Mouse (Mus musculus) kidney, adult 18-20 months (tissue): ENCODE data around the gene Tspo2.

ENCODE experiments used
- DNase-seq: peaks from one replicate; pipeline ENCODE4 v3.0.0; 2021

Tspo2 gene

GRCm38 (mm10) chr17:48416425-48417195, 34.7 kb downstream of the Tspo2 start:
- DNase-seq, result peak; percentile 64

GRCm38 (mm10) chr17:48416011-48416410, 35.3 kb downstream of the Tspo2 start:
- peak; percentile 19 for DNase-seq

- DNase-seq, result no peak
Observed at GRCm38 (mm10) chr17:48411241-48411640, 40.1 kb downstream of the Tspo2 start.

DNA sequence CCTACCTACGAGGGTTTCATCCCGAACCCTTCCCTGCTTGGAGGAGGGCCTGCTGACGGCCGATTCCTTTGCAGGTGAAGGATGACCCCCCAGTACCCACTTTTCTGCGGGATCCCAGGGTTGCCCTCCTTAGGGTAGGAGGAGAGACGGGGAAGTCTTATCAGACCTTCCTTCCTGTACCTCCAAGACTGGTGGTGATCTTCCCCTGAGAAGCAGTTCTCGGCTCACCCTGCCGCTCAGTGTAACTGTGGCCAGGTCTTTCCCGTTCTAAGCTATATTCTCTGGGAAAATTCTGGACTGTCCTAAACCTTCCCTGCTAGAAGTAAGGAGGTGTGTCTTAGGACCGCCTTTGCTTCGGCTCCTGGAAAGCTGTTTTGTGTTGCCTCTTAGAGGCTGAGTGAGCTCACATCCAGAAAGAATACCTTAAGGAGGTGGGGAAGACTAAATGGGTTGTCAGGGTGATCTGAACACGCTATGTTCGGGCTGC, 41.0 kb downstream of the Tspo2 start:
- no peak for DNase-seq

DNA sequence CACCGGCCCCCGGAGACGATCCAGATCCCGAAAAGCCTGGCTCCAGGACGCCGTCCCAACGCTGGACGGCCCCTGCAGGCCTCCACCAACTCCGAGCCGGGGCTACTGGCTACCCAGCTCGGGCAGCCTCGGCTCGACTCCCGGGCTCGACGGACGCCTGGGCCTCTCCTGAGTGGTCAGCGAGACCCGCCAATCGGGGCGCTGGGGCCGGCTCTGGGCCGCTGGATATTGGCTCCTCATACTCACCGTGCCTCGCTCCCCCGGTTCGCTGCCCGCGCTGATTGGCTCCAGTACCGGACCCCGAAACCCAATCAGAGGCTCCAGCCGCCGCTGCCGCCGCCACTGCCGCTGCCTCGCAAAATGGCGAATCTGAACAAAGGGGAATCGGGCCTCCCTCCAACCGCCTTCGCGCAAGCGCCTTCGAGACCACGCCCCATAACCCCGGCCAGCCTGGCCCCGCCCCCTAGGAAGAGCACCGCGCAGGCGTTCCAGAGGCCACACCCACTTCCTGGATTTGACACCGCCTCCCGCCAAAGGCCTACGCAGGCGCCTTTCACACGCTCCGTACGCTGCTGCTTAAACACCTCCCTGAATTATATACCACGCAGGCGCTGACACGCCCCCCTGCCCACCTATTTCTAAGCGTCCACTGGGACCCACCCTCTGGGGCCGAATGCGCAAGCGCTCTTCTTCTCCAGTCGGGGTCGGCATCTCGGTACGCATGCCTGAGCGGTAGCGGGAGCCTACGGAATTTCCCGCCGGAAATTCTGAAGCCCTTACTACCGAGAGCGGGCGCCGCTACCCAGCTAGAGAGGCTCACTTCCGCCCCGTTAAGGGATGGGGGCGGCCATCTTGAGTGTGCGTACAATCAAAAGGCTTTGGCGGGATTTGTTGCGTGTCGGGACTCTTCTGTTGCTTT, 41.7 kb downstream of the Tspo2 start, which contains the start of the genes Nfya and Oard1:
Gene Nfya, minus strand, starts transcription at position 527 of the 919 bp plus-strand sequence.
Gene Oard1, plus strand, starts transcription at position 635 of the 919 bp plus-strand sequence.
- DNase-seq, result peak; percentile 100

- DNase-seq, result peak; percentile 75
Observed at GRCm38 (mm10) chr17:48408526-48409291, 42.6 kb downstream of the Tspo2 start.

GRCm38 (mm10) chr17:48407910-48408525, 43.3 kb downstream of the Tspo2 start:
- peak; percentile 42 for DNase-seq

GRCm38 (mm10) chr17:48407154-48407553, 44.2 kb downstream of the Tspo2 start:
- DNase-seq, result no peak

- no peak for DNase-seq
Observed at GRCm38 (mm10) chr17:48404706-48405105, 46.6 kb downstream of the Tspo2 start.

DNA sequence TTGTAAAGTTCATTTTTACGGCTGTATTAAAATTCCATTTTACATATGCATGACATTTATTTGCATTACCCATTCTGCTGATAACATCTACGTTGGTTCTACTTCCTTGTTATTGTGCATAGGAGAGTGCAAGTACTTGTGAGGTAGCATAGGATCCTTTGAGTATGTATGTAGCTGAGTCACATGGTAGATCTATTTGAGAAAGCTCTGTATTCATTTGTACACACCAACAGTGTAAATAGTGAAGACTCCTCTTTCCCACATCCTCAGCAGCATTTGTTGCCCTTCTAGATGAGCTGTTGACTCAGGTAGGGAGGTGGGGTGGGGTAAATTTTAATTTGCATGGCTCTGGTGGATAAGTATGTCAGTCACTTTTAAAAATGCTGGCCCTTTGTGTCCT, 47.5 kb downstream of the Tspo2 start:
- DNase-seq, result no peak

DNA sequence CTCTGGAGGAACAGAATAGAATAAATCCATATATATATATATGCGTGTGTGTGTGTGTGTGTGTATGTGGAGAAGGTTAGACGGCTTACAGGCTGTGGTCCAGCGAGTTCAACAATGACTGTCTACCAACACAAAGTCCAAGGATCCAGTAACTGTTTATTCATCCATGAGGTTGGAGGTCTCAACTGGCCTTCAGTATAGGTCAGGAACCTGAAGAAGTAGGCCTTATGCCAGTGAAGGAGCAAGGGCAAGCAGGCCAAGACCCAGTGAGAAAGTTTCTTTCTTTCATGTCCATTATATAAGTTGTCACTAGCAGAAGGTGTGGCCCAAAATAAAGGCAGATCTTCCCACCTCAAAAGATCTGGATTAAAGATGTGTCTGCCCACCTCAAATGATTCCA, 48.6 kb downstream of the Tspo2 start:
- no peak for DNase-seq

DNA sequence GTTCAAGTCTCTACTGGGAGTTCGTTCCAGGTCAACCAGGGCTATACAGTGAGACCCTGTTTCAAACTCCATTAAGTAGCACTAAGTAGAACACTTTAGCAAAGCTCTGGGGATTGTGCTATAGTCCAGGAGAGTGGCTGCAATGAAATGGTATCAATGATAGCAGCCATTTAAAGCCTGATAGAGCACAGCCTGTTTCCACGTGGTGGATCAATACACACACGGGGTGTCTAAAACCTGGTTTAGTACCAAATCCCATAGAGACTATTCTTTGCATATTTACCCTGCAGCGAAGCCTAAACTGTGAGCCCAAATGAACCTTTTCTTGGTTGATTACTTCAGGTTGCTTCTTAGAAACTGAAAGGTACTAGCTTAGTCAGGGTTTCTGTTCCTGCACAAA, 49.6 kb downstream of the Tspo2 start:
- no peak for DNase-seq
